Mouse (Mus musculus) right cerebral cortex, adult 2 months (tissue): ENCODE data around the gene Fchsd2.

Experiments used
- DNase-seq, 2 experiments: peaks; one replicate each; pipeline ENCODE4 v3.0.0; 2021 to 2022; ENCODE audit warnings: low spot score in 2 of 2

Fchsd2 gene

GRCm38 (mm10) chr7:101072123-101072740 is 20.4 kb upstream of the Fchsd2 start:
- no peak for DNase-seq

- no peak for DNase-seq
Observed at GRCm38 (mm10) chr7:101074170-101074767, 18.4 kb upstream of the Fchsd2 start.

- DNase-seq, result no peak
Observed at GRCm38 (mm10) chr7:101083562-101084166, 9.0 kb upstream of the Fchsd2 start.

GRCm38 (mm10) chr7:101084816-101085456 is 7.7 kb upstream of the Fchsd2 start:
- DNase-seq, result no peak

GRCm38 (mm10) chr7:101085779-101086178 is 6.9 kb upstream of the Fchsd2 start:
- no peak for DNase-seq

GRCm38 (mm10) chr7:101088687-101089086 is 4.0 kb upstream of the Fchsd2 start:
- DNase-seq, result peak; percentile 8 to 17

GRCm38 (mm10) chr7:101089242-101089641 is 3.4 kb upstream of the Fchsd2 start:
- DNase-seq, result no peak

GRCm38 (mm10) chr7:101093231-101093630 is 568 bp downstream of the Fchsd2 start:
- DNase-seq, result no peak

GRCm38 (mm10) chr7:101094746-101095145 is 2.1 kb downstream of the Fchsd2 start:
- no peak for DNase-seq

GRCm38 (mm10) chr7:101095560-101095959 is 2.9 kb downstream of the Fchsd2 start:
- DNase-seq, result no peak

- no peak for DNase-seq
Observed at GRCm38 (mm10) chr7:101096576-101096975, 3.9 kb downstream of the Fchsd2 start.

GRCm38 (mm10) chr7:101097084-101097483 is 4.4 kb downstream of the Fchsd2 start:
- DNase-seq, result no peak

GRCm38 (mm10) chr7:101099981-101100380 is 7.3 kb downstream of the Fchsd2 start:
- no peak for DNase-seq

GRCm38 (mm10) chr7:101101156-101101691 is 8.6 kb downstream of the Fchsd2 start:
- DNase-seq, result peak; percentile 76

- no peak for DNase-seq
Observed at GRCm38 (mm10) chr7:101106666-101107065, 14.0 kb downstream of the Fchsd2 start.

GRCm38 (mm10) chr7:101107073-101107810 is 14.6 kb downstream of the Fchsd2 start:
- DNase-seq, result no peak

- DNase-seq, result peak; percentile 96 to 97
Observed at GRCm38 (mm10) chr7:101107968-101108652, 15.4 kb downstream of the Fchsd2 start.

- DNase-seq, result peak; percentile 58 to 66
Observed at GRCm38 (mm10) chr7:101108653-101109005, 16.0 kb downstream of the Fchsd2 start.

- DNase-seq, result peak; percentile 18
Observed at GRCm38 (mm10) chr7:101109006-101109855, 16.6 kb downstream of the Fchsd2 start.

GRCm38 (mm10) chr7:101109856-101110350 is 17.2 kb downstream of the Fchsd2 start:
- DNase-seq, result peak in 1 of 2 experiments; percentile 25
